Mouse (Mus musculus): ENCODE measurements around the gene Bmpr1a.

DNA sequence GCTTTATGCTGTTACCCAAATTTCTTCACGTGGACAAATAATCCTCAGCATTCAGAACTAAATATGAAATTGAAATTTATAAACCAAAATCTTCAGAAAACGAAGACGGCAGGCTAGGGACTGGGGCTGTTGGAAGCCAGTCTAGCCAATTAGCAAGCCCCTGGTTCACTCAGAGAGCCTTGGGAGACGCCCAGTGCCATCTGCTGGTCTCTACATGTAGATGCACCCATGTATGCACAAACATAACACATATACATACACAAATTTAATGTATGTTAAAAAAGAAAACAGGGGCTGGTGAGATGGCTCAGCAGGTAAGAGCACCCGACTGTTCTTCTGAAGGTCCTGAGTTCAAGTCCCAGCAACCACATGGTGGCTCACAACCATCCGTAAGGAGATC, 56.5 kb downstream of the Bmpr1a start:
- TF ChIP-seq GATA1 (IDR thresholded peaks at IDR 0.05; ENCODE audit: borderline replicate concordance, low read length) (no peak), FLI1 (IDR thresholded peaks at IDR 0.05; ENCODE audit: low read length) (no peak)
